Mouse (Mus musculus) liver, embryonic 18 days (tissue): ENCODE data around the gene Hexb. TPM values are rescaled to one million over a fixed set of nuclear protein-coding genes. Genes with fewer than 3 reads are reported as not detected.

Experiments
- polyA plus RNA-seq: library from polyadenylated mRNA; depleted of rRNA; stranded (reverse); fragments of >200 nt; gene quantifications from 2 replicates; pipeline ENCODE4 v1.2.3, GENCODE M21; 2012; rRNA removed

Gene Hexb
- polyA plus RNA-seq = 22.2 and 23.0 TPM in 2 replicates

GRCm38 (mm10) chr13:97197932-97198562 lies at the start of gene Hexb:
Gene Hexb (minus strand): TSS chr13:97198357.

GRCm38 (mm10) chr13:97240965-97241786 lies 43.0 kb upstream of the Hexb start, which contains the start of gene Enc1:
Gene Enc1 (plus strand): TSS chr13:97241105.

DNA sequence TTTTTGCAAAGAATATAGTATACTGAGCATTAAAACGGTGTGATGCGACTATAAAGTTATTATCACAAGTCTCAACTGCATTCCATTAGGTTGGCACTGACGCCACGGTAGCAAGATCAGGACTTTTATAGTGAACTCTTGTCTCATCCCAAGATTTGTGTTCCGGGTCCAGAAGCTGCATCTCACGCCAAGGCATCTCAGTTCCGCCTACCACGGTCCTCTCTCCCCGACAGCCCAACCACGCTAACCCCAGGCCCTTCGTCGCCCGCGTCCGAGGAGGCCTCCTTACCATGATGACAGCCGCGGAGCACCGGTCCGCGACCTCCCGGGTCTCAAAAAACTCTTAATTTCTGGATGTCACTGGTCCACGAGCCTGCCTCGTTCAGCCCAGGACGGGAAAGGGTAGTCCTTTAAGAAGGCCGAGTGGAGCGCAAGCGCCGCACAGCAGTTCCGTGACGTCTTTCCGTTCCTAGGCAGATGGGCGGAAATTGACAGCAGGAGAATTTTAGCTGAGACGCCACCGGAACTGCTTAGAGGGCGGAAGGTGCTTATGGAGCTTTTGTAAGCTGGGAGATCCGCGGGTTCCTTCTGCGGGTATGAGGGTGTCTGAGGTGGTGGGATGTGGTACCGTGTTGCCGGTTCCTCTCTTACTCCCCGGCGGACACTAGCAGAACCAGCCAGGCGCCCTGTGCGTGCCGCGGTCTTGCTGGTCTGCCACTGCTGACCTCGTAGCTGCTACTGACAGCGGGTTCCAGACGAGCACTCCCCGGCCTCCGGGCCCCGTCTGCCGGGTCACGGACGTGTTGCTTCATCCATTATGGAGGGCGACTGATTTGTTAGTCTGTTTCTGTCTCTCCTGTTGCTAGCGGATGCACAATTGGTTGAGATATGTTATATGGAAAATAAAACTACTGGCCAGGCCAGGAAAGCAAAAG lies 60.4 kb downstream of the Hexb start, which contains the start of the genes Gfm2 and Nsa2:
Gfm2 (plus strand) TSS at position 472 of the 935 bp plus-strand sequence.
Nsa2 (minus strand) TSS at position 472 of the 935 bp plus-strand sequence.

Other genes starting within 250 kb of the Hexb start
- gene 1700029F12Rik, start 164.0 kb downstream of the Hexb start, polyA plus RNA-seq = not detected in 2 replicates
- gene Fam169a, start 131.1 kb downstream of the Hexb start, polyA plus RNA-seq = 0.29 and 0.30 TPM in 2 replicates
- 0.45 and 0.73 TPM in 2 replicates for gene Gm6169, start 99.1 kb downstream of the Hexb start, polyA plus RNA-seq
- 11.4 and 12.1 TPM in 2 replicates for gene Gfm2, start 60.4 kb downstream of the Hexb start, polyA plus RNA-seq
- gene Nsa2, start 60.4 kb downstream of the Hexb start, polyA plus RNA-seq = 35.4 and 35.9 TPM in 2 replicates
- 4.5 and 4.7 TPM in 2 replicates for gene Enc1, start 42.7 kb upstream of the Hexb start, polyA plus RNA-seq